Mouse (Mus musculus) heart, embryonic 14.5 days (tissue): ENCODE measurements at regions not wholly inside any gene's neighbourhood (a gene's known extent, or its start where the extent isn't known, plus 50 kb on each side); places are given as distances from the start of the nearest gene placed in this dataset.
A peak's percentile ranks its signal among the peaks of the same experiment; 100 is the strongest.

Source experiments
- ATAC-seq: fragments of 200-750 bp; cut with Nextera tagmentation; 2 replicates; pipeline ENCODE4 v1.8.0; 2017; ENCODE audit warnings: low read depth, moderate TSS enrichment; ENCODE audit not compliant: insufficient number of reproducible peaks, insufficient read depth, low FRiP score
- H3K27ac ChIP-seq, 2 experiments: fragments of 200-500 bp in 1 of 2; fragments of 300-500 bp in 1 of 2; sonication (generic) in 1 of 2; replicated peaks in 1 of 2; 2 replicates each; pipeline ENCODE4 v1.5.1; 2012 to 2014; ENCODE audit warnings: low read depth in 2 of 2, low read length in 2 of 2, control low read depth in 1 of 2, mild to moderate bottlenecking in 1 of 2, mixed read lengths in 1 of 2; ENCODE audit not compliant: control insufficient read depth in 1 of 2, insufficient read depth in 1 of 2
- H3K27me3 ChIP-seq: fragments of 300-500 bp; sonication (generic); 2 replicates; pipeline ENCODE4 v1.6.1; 2014; ENCODE audit warnings: mild to moderate bottlenecking, low read length, control low read depth; ENCODE audit not compliant: control insufficient read depth, insufficient read depth
- H3K36me3 ChIP-seq: fragments of 300-500 bp; sonication (generic); 2 replicates; pipeline ENCODE4 v1.6.1; 2014; ENCODE audit warnings: mild to moderate bottlenecking, control low read depth, low read length, mixed read lengths; ENCODE audit not compliant: control insufficient read depth, insufficient read depth
- H3K4me1 ChIP-seq, 2 experiments: fragments of 200-500 bp in 1 of 2; fragments of 300-500 bp in 1 of 2; sonication (generic) in 1 of 2; 2 replicates each; pipeline ENCODE4 v1.6.1; 2012 to 2014; ENCODE audit warnings: low read length in 2 of 2, control low read depth in 1 of 2, mixed read lengths in 1 of 2; ENCODE audit not compliant: control insufficient read depth in 2 of 2, insufficient read depth in 2 of 2
- H3K4me2 ChIP-seq: fragments of 300-500 bp; sonication (generic); 2 replicates; pipeline ENCODE4 v1.6.1; 2014; ENCODE audit warnings: mild to moderate bottlenecking, low read length
- H3K4me3 ChIP-seq, 2 experiments: fragments of 200-500 bp in 1 of 2; fragments of 300-500 bp in 1 of 2; sonication (generic) in 1 of 2; 2 replicates each; pipeline ENCODE4 v1.5.1; 2012 to 2014; ENCODE audit warnings: low read length in 2 of 2, mild to moderate bottlenecking in 2 of 2, control low read depth in 1 of 2, low read depth in 1 of 2, moderate library complexity in 1 of 2; ENCODE audit not compliant: control insufficient read depth in 1 of 2, insufficient read depth in 1 of 2
- H3K9ac ChIP-seq: fragments of 300-500 bp; sonication (generic); 2 replicates; pipeline ENCODE4 v1.6.1; 2014; ENCODE audit warnings: mild to moderate bottlenecking, low read length
- H3K9me3 ChIP-seq: fragments of 300-500 bp; sonication (generic); 2 replicates; pipeline ENCODE4 v1.6.1; 2016; ENCODE audit warnings: low read length, control low read depth; ENCODE audit not compliant: control insufficient read depth
- WGBS: fragments of 180-500 bp; shearing (Covaris S2); extraction: QIAGEN DNeasy Blood & Tissue Kit; methylation state at CpG from one replicate; pipeline ENCODE4 v1.1.7; 2014; 5-methylcytosine and 5-hydroxymethylcytosine counted together

DNA sequence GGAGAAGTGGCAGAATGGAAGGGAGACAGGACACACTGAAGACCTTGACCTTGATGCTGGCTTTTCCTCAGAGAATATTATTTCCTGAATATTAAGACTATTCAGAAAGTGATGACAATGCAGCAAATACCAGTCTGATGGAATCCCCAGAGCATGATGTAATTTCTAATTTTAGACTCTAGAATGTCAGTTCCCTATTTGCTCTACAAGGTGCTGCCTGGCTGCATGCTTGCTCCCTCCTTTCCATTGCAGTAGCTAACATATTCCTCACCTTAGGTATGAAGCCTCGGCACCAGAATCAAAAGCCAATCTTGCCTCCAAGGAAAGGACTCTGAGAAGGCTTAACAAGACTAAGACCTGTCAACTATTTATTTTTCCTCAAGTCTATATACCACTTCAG is 2254.5 kb upstream of the Lrrc6 start:
- Histone ChIP-seq H3K9ac (no peak overlapping the region), H3K4me2 (no peak overlapping the region), H3K9me3 (no peaks in the 10 kb centered on the region), H3K36me3 (no peaks in the 10 kb centered on the region), H3K27ac (peak overlapping the region; percentile 0 to 56; a peak in 3 of 4 replicates), H3K27me3 (no peaks in the 10 kb centered on the region), H3K4me1 (peaks cover 6 to 13% of the 10 kb centered on the region in 2 experiments; a peak in 3 of 4 replicates), H3K4me3 (no peak overlapping the region)
- WGBS, result 31% methylated on average over 1 of the region's 1 CpGs
- no peak for ATAC-seq

DNA sequence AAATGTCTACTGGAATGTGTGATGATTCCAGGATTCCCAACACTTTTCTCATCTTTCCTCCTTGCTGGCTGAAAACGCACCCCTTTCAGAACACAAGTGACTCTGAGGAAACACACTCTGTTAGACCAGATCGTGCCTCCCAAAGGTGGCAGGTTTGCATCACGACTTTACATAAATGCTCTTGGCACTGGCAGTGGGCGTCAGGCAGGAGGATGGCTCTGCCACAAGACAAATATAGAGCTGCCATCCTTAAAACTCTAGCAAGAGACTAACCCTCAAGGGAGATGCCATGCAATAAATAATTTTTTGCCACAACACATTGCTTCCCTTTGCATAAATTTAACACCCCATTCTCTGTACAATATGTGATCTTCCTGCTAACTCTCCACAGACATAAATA is 2254.1 kb upstream of the Lrrc6 start:
- H3K9me3 ChIP-seq, result no peaks in the 10 kb centered on the region
- ATAC-seq, result no peak
- H3K4me3 ChIP-seq, result no peak overlapping the region
- H3K27me3 ChIP-seq, result no peaks in the 10 kb centered on the region
- H3K4me2 ChIP-seq, result no peak overlapping the region
- no peaks in the 10 kb centered on the region for H3K36me3 ChIP-seq
- no peak overlapping the region for H3K9ac ChIP-seq
- 58% methylated on average over 4 of the region's 4 CpGs for WGBS
- peaks cover 6 to 13% of the 10 kb centered on the region in 2 experiments; a peak in 3 of 4 replicates for H3K4me1 ChIP-seq
- H3K27ac ChIP-seq, result peak overlapping the region; percentile 9 to 56; a peak in 3 of 4 replicates

DNA sequence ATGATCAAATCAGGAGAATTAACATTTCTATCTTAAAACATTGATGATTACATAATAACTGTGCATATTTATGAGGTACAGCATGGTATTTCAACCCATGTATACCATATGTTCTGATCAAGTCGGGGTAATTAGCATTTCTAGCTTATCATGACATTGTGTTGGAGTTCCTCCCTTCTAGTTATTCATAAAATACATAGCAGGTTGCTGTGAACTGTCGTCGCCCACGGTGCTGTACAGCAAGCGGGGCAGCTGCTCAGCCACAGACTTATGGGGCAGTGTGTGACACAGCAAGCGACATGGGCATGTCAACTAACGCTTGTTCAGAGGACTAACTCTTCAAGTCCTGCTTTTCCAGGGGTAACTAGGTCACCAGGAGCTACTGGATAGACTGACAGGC is 2238.6 kb upstream of the Lrrc6 start:
- WGBS, result 74% methylated on average over 7 of the region's 7 CpGs
- no peaks in the 10 kb centered on the region for H3K27me3 ChIP-seq
- no peak overlapping the region for H3K9ac ChIP-seq
- no peak overlapping the region for H3K4me2 ChIP-seq
- no peak overlapping the region for H3K4me3 ChIP-seq
- no peak for ATAC-seq
- no peaks in the 10 kb centered on the region for H3K4me1 ChIP-seq
- H3K36me3 ChIP-seq, result no peaks in the 10 kb centered on the region
- no peak overlapping the region for H3K27ac ChIP-seq
- no peaks in the 10 kb centered on the region for H3K9me3 ChIP-seq

DNA sequence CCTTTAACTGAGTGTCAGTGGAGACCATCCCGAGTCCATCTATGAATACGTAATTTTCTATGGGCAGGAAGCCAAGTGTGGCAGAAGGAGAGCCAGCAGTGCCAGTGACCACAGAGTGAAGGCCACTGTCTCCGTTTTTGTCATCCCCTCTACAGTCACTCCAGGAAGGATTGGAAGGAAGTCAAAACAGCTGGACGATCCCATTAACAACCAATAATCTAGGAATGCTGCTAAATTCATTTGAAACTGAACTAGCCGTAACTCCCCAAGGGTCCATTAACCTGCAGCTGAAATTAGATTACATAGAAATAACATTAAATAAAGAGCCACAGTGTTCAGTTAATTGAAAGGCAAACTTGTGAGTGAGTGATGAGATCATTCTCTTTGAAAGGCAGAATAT is 2220.5 kb upstream of the Lrrc6 start:
- no peak overlapping the region for H3K4me2 ChIP-seq
- H3K9ac ChIP-seq, result no peak overlapping the region
- peaks cover 2 to 7% of the 10 kb centered on the region in 2 experiments; a peak in 3 of 4 replicates for H3K4me1 ChIP-seq
- no peak overlapping the region for H3K27ac ChIP-seq
- H3K4me3 ChIP-seq, result no peak overlapping the region
- no peaks in the 10 kb centered on the region for H3K9me3 ChIP-seq
- no peak for ATAC-seq
- no peaks in the 10 kb centered on the region for H3K27me3 ChIP-seq
- no peaks in the 10 kb centered on the region for H3K36me3 ChIP-seq
- WGBS, result 71% methylated on average over 5 of the region's 5 CpGs

DNA sequence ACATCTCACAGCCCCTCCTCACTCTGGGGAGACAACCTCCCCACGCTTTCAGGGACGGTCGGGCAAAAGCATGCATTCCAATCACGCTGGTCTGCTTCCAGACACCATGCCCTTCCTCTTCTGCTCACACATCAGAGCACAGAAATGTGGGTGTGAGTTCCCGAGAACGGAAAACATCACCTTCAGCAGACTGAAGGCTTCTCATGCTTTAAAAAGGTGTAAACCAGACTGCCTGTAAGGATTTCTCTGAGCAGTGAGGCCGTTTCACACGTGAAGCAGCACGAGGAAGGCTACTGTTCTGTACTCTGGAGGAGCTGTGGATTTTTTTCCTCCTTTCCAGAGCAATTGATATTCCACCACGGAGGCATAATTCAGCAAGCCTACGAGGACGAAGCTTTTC is 2218.8 kb upstream of the Lrrc6 start:
- ATAC-seq, result no peak
- Histone ChIP-seq H3K36me3 (no peaks in the 10 kb centered on the region), H3K9ac (no peak overlapping the region), H3K4me2 (no peak overlapping the region), H3K4me1 (peaks cover 2 to 7% of the 10 kb centered on the region in 2 experiments; a peak in 3 of 4 replicates), H3K9me3 (no peaks in the 10 kb centered on the region), H3K27me3 (no peaks in the 10 kb centered on the region), H3K27ac (no peak overlapping the region), H3K4me3 (no peak overlapping the region)
- WGBS, result 50% methylated on average over 12 of the region's 12 CpGs

DNA sequence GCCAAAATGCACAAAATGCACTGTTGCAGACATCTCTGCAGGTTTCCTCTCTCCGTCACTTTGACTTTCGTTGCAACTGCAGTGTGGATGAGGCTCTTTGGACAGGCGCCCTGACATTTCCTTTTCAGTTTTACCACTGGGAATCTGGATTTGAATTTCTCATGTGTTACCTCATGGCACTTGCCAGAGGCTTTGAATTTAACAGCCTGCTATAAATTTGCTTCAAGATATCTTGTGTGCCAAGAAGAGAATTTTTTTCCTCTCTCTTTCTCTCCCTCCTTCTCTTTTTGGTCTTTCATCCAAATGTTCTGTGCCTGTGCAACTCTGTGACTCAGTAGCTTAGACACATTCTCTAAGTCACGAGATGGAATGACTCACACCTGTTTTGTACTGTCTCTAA is 2213.6 kb upstream of the Lrrc6 start:
- H3K4me1 ChIP-seq, result no peaks in the 10 kb centered on the region
- no peak overlapping the region for H3K9ac ChIP-seq
- no peak overlapping the region for H3K27ac ChIP-seq
- no peaks in the 10 kb centered on the region for H3K9me3 ChIP-seq
- no peak for ATAC-seq
- no peak overlapping the region for H3K4me3 ChIP-seq
- H3K27me3 ChIP-seq, result no peaks in the 10 kb centered on the region
- no peaks in the 10 kb centered on the region for H3K36me3 ChIP-seq
- 74% methylated on average over 4 of the region's 4 CpGs for WGBS
- H3K4me2 ChIP-seq, result no peak overlapping the region

DNA sequence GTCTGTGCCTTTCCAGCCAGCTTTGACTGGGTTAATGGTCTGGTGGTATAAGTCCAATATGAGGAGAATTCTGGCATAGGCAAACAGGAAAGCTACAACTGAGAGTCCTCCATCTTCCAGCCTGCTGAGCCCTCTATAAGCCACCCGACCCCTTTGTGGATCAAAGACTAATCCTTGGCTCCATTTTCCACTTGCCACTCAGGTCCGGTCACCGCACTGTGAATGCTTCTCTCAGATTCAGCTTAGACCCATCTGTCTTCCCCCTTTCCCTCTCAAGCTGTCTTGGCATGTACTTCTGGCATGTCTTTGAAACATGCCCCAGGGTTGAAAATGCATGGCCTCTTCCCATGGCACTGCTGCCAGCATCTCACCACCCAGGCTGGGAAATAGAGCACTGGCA is 2206.6 kb upstream of the Lrrc6 start:
- H3K4me2 ChIP-seq, result no peak overlapping the region
- no peak overlapping the region for H3K9ac ChIP-seq
- H3K27ac ChIP-seq, result no peak overlapping the region
- no peaks in the 10 kb centered on the region for H3K36me3 ChIP-seq
- no peaks in the 10 kb centered on the region for H3K4me1 ChIP-seq
- H3K27me3 ChIP-seq, result no peaks in the 10 kb centered on the region
- no peaks in the 10 kb centered on the region for H3K9me3 ChIP-seq
- H3K4me3 ChIP-seq, result no peak overlapping the region
- WGBS, result 80% methylated on average over 3 of the region's 3 CpGs
- no peak for ATAC-seq

DNA sequence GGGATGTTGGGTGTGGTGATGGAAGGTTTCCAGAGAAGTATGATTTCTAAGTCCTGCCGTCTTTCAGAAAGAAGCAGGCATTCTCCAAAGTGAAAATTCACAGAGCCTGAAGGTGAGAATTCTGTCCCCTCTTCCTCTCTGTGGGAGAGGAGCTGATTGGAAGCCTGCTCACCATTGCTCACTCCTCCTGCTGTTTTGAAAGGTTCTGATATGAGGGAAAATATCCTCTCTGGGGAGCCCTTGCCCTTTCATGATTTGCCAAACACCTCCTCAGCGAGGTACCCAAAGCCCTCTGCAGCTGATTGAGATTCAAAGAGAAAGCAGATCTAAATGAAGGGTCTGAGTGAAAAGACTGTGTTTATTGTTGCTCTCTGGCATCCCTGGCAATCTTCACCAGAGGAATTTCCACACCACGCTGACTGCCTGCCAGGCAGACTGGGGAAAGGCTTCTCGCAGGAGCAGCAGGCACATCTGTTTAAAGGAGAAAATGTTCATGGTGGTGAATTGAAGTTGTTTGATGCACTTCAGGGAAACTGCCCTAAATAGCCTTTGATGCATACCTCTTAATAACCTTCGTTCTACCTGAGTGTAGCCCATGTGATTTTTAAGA is 2194.4 kb upstream of the Lrrc6 start:
- 25% methylated on average over 5 of the region's 5 CpGs for whole genome bisulfite sequencing
- no peaks in the 10 kb centered on the region for H3K36me3 ChIP-seq
- no peaks in the 10 kb centered on the region for H3K27me3 ChIP-seq
- H3K9me3 ChIP-seq, result no peaks in the 10 kb centered on the region
- H3K4me2 ChIP-seq, result no peak overlapping the region
- 0 out of 4 replicates have a peak, but pooled peaks cover 0 to 2% of the 10 kb centered on the region in 2 experiments for H3K4me1 ChIP-seq
- H3K4me3 ChIP-seq, result no peak overlapping the region
- H3K27ac ChIP-seq, result no peak overlapping the region
- ATAC-seq, result no peak
- H3K9ac ChIP-seq, result no peak overlapping the region
